Mouse (Mus musculus) hindbrain, embryonic 10.5 days (tissue): ENCODE data around the gene Ier5l. TPM values are rescaled to one million over a fixed set of nuclear protein-coding genes. Genes with fewer than 3 reads are reported as not detected.
A peak's percentile ranks its signal among the peaks of the same experiment; 100 is the strongest.

Source experiments
- DNase-seq: peaks from one replicate; pipeline ENCODE4 v3.0.0-alpha.2; 2017; ENCODE audit warnings: low spot score
- H3K27ac ChIP-seq: fragments of 300-500 bp; sonication (generic); 2 replicates; pipeline ENCODE4 v1.5.1; 2016; ENCODE audit warnings: mild to moderate bottlenecking, moderate library complexity
- H3K27me3 ChIP-seq: fragments of 300-500 bp; sonication (generic); 2 replicates; pipeline ENCODE4 v1.6.1; 2016; ENCODE audit warnings: mild to moderate bottlenecking; ENCODE audit not compliant: poor library complexity, insufficient read depth, severe bottlenecking
- H3K36me3 ChIP-seq: fragments of 300-500 bp; sonication (generic); 2 replicates; pipeline ENCODE4 v1.6.1; 2016; ENCODE audit warnings: mild to moderate bottlenecking, moderate library complexity
- H3K4me1 ChIP-seq: fragments of 300-500 bp; sonication (generic); replicated peaks from 2 replicates; pipeline ENCODE4 v1.6.1; 2016; ENCODE audit warnings: mild to moderate bottlenecking
- H3K4me3 ChIP-seq: fragments of 300-500 bp; sonication (generic); 2 replicates; pipeline ENCODE4 v1.5.1; 2016; ENCODE audit warnings: mild to moderate bottlenecking, moderate library complexity
- H3K9me3 ChIP-seq: fragments of 300-500 bp; sonication (generic); 2 replicates; pipeline ENCODE4 v1.6.1; 2016; ENCODE audit warnings: mild to moderate bottlenecking, moderate library complexity
- WGBS: fragments of 180-500 bp; shearing (Covaris S2); methylation state at CpG from one replicate; pipeline ENCODE4 v1.1.7; 2016; 5-methylcytosine and 5-hydroxymethylcytosine counted together
- polyA plus RNA-seq: library from polyadenylated mRNA; unstranded; fragments of >200 nt; fragmentation: Nextera tagmentation; extraction: Ambion mirVana; gene quantifications from 2 replicates; pipeline ENCODE4 v1.2.1, GENCODE M21; 2016

Ier5l gene
- polyA plus RNA-seq, 1 experiment from 2014 or later, result 3.1 TPM

DNA sequence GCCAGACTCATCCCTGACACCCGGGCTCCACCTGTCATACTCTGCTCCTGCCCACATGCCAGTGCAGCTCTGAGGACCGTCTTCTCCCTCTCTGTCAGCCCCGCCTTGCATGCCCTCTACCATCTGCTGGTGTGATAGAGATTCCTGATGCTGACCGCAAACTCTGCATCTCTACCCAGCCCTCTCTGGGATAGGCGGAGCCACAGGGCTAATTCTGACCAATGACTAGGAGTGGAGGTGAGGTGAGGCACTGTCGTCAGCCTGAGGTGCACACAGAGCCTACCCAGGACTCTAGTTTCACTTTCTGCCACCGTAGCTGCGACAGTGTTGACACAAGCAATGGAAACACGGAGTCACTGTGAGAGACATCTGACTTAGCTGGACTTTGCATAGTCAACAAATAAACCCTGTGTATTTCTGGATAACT, 10.1 kb downstream of the Ier5l start:
- 4% methylated on average over 9 of the region's 9 CpGs for WGBS
- peaks cover 5% of the 10 kb centered on the region for H3K36me3 ChIP-seq
- H3K27ac ChIP-seq, result peak overlapping the region; percentile 81
- peak overlapping the region; percentile 39 for H3K4me3 ChIP-seq
- H3K27me3 ChIP-seq, result peaks cover 14% of the 10 kb centered on the region
- H3K9me3 ChIP-seq, result no peaks in the 10 kb centered on the region
- peaks cover 38% of the 10 kb centered on the region for H3K4me1 ChIP-seq
- DNase-seq, result peak; percentile 59

DNA sequence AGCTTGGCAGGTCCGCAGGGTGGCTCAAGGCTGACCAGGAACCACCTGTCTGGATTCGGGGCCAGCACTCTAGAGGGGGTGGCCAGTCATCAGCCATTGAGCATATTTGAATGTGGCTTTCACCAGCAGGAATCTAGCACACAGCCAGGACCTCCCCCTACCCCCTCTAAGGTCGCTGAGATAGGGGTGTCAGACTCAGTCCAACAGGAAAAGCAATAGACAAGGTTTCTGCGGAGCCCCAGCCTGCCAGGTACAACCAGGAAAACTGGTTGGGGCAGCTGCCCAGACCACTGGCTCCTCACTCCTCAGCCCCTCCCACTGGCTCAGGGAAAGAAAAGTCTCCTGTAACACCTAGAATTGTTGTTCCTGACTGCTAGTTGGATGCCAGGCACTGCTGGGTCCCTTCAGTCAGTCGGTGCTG, 10.7 kb downstream of the Ier5l start:
- 29% methylated on average over 5 of the region's 5 CpGs for WGBS
- peak overlapping the region; percentile 39 for H3K4me3 ChIP-seq
- H3K36me3 ChIP-seq, result peaks cover 8% of the 10 kb centered on the region
- peaks cover 8% of the 10 kb centered on the region; the same call in 1 of the 2 replicates for H3K27me3 ChIP-seq
- peaks cover 33% of the 10 kb centered on the region for H3K4me1 ChIP-seq
- no peaks in the 10 kb centered on the region for H3K9me3 ChIP-seq
- peak overlapping the region; percentile 81 for H3K27ac ChIP-seq
- no peak for DNase-seq

DNA sequence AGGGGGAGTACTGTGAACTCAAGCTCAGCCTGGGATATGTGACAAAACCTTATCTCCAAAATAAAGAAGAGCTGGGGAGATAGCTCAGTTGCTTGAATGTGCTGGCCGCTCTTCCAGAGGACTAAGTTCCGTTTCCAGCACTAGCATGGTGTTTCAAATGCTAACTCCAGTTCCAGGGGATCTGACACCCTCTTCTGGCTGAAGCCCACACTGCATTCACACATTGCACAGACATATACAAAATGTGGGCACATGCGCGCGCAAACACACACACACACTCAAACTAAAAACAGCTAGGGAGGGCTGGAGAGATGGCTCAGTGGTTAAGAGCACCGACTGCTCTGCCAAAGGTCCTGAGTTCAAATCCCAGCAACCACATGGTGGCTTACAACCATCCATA, 14.8 kb downstream of the Ier5l start:
- H3K27ac ChIP-seq, result no peak overlapping the region
- WGBS, result 91% methylated on average over 6 of the region's 6 CpGs
- no peaks in the 10 kb centered on the region for H3K27me3 ChIP-seq
- H3K36me3 ChIP-seq, result peaks cover 12% of the 10 kb centered on the region
- H3K4me3 ChIP-seq, result no peak overlapping the region
- H3K4me1 ChIP-seq, result peaks cover 30% of the 10 kb centered on the region
- no peaks in the 10 kb centered on the region for H3K9me3 ChIP-seq
- DNase-seq, result no peak

DNA sequence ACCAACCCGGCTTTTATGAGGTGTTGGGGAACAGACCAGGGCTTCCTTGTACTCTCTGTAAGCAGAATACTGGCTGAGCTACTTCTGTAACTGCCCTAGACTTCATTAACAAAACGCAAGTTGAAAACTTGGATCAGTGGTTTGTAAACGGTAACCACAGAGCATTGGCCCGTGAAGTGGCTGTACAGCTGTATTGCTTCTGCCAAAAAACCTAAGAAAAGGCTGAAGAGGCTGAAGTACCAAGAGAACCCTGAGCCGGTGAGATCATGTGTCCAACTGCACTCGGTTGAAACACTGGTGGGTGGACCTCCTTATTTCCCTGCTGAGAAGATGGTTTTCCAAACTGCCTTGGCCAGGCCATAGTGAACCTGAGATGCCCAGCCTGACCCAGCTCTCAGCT, 15.7 kb downstream of the Ier5l start:
- 86% methylated on average over 6 of the region's 6 CpGs for WGBS
- no peak overlapping the region for H3K4me3 ChIP-seq
- H3K27me3 ChIP-seq, result no peaks in the 10 kb centered on the region
- peaks cover 13% of the 10 kb centered on the region for H3K36me3 ChIP-seq
- DNase-seq, result no peak
- H3K27ac ChIP-seq, result no peak overlapping the region
- H3K4me1 ChIP-seq, result peaks cover 24% of the 10 kb centered on the region
- H3K9me3 ChIP-seq, result no peaks in the 10 kb centered on the region

DNA sequence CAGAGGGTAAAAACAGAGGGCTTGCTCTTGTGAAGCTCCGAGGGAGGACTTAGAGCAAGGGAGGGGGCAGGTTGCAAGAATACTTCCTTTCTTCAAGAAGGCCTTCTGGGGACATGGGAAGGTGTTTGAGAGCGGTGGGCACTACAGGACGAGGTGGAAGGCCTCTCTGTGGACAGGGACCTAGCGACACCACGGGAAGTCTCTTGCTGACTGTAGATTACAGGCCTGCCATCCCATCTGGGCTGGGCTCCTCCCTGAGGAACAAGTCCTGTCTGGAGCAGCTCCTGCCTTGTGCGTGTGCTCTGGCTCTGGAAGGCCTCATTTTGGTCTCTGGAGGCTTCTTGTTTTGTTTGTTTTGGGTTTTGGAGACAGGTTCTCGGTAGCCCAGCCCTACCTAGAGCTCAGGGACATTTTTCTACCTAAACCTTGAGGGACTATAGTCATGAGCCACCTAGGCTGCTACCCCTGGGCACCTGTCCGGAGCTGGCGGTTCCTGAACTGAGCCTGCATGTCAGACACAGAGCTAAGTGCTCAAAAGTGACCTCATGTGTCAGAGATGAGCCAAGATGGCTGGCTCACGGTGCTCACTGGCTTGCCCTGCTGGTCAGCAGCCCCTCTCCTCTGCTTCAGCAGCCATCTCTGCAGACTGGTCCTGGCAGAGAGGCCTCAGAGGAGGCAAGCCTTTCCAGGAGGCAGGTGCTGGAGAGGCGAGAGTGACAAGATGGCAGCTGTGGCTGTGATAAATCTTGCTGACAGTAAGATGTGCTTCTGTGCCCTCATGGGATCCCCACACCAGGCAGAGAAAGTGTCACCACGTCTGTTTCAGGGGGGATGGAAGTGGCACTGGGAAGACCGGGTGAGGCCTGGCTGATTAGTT, 17.7 kb downstream of the Ier5l start:
- H3K27me3 ChIP-seq, result no peaks in the 10 kb centered on the region
- H3K4me1 ChIP-seq, result peaks cover 27% of the 10 kb centered on the region
- no peak for DNase-seq
- H3K36me3 ChIP-seq, result peaks cover 21% of the 10 kb centered on the region
- WGBS, result 77% methylated on average over 13 of the region's 13 CpGs
- H3K27ac ChIP-seq, result peak overlapping the region; percentile 31
- H3K9me3 ChIP-seq, result no peaks in the 10 kb centered on the region
- no peak overlapping the region for H3K4me3 ChIP-seq

DNA sequence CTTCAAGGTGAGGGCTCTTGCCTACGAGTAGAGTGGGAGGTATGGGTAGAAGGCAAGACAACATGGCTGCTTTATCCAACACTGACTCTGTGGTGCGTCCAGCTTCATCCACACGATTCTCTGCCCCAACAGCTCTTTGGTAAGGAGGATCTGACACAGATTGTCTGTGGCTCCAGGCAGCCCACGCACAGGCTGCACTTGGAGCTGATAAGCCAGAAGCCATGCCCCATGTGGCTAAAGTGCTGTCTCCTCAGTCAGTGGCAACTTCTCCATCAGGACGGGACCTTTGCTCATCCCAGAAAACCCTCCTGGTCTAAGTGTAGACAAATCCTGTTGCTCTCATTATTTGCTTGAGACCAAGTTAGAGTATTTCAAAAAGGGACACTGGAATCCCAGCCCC, 19.4 kb downstream of the Ier5l start:
- no peak for DNase-seq
- Histone ChIP-seq H3K27me3 (no peaks in the 10 kb centered on the region), H3K4me3 (no peak overlapping the region), H3K27ac (peak overlapping the region; percentile 37; the same call in 1 of the 2 replicates), H3K4me1 (peaks cover 27% of the 10 kb centered on the region), H3K9me3 (peaks cover 9% of the 10 kb centered on the region; the same call in 1 of the 2 replicates), H3K36me3 (peaks cover 33% of the 10 kb centered on the region)
- 83% methylated on average over 5 of the region's 5 CpGs for WGBS

DNA sequence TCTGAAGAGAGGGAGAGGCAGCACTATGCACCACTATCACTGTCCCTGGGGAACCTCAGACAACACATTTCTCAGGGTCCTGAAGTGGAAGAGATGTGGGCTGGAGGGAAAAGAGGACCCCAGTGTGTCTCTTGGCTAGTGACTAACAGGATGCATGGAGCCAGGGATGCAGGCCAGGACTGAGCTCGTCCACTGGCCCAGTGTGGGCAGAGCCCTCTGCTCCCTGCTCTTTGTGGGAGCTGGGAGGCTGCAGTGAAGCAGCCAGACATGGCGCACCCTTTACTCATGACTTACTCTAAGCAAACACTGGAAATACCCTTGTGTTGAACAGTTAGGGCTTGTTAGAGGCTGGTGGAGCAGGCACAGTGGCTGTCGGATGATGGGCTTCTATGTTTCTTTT, 20.4 kb downstream of the Ier5l start:
- peaks cover 27% of the 10 kb centered on the region for H3K4me1 ChIP-seq
- no peak for DNase-seq
- H3K4me3 ChIP-seq, result no peak overlapping the region
- WGBS, result 84% methylated on average over 3 of the region's 3 CpGs
- peaks cover 12% of the 10 kb centered on the region for H3K9me3 ChIP-seq
- H3K27ac ChIP-seq, result peak overlapping the region; percentile 64
- H3K27me3 ChIP-seq, result no peaks in the 10 kb centered on the region
- peaks cover 35% of the 10 kb centered on the region for H3K36me3 ChIP-seq

DNA sequence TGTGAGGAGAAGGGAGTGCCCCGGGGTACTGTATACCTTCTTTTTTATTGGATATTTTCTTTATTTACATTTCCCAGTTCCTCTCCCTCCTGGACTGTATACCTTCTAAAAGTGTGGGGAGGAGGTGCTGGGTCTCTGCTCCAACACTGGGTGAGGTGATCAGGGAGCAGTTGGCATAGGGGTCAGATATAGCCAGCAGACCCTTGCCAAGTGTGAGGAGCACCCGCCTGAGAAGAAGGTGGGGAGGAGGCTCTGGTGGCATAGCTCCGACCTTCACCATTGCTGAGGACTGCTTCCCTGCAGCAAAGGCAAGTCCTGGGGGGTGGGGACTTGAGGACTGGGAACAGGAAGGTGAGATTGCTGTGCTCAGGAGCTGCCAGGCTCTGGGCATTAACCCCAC, 22.5 kb downstream of the Ier5l start:
- Histone ChIP-seq H3K4me3 (no peak overlapping the region), H3K4me1 (peaks cover 42% of the 10 kb centered on the region), H3K27ac (no peak overlapping the region; the same call in 1 of the 2 replicates), H3K9me3 (peaks cover 12% of the 10 kb centered on the region), H3K36me3 (peaks cover 56% of the 10 kb centered on the region), H3K27me3 (no peaks in the 10 kb centered on the region)
- WGBS, result 88% methylated on average over 3 of the region's 3 CpGs
- no peak for DNase-seq

DNA sequence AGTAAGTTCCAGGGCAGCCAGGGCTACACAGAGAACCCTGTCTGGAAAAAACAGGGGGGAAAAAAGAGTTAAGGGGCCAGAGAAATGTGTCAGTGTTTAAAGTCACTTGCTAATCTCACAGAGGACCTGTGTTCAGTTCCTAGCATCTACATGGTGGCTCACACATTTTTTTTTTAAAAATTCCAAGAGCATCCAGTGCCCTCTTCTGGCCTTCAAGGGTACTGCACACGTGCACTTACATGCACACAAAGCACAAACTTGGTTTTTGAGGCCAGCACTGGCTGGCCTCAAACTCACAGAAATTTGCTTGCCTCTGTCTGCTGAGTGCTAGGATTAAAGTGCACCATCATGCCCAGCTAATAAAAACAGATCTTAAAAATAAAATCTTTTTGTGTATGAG, 23.5 kb downstream of the Ier5l start:
- peaks cover 66% of the 10 kb centered on the region for H3K36me3 ChIP-seq
- 59% methylated on average over 1 of the region's 1 CpGs for WGBS
- H3K27ac ChIP-seq, result no peak overlapping the region
- no peak for DNase-seq
- H3K9me3 ChIP-seq, result peaks cover 12% of the 10 kb centered on the region
- H3K4me1 ChIP-seq, result peaks cover 44% of the 10 kb centered on the region
- no peak overlapping the region for H3K4me3 ChIP-seq
- H3K27me3 ChIP-seq, result no peaks in the 10 kb centered on the region

DNA sequence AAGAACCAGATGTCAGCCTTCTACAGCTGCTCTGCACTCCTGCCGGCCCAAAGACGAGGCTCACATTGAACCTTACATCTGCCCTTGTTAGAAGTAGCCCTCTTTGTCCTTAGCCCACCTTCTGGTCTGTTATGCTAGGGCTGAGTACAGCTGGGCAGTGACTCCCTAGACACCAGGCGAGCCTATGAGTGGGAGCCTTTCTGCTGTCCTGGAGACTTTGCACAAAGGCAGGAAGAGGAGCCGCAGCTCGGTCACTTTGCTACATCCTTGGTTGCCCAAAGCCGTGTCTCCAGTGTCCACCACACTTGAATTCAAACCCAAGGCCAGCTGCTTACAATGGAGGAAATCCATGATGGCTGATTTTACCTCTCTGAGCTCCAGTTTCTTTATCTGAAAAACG, 25.6 kb downstream of the Ier5l start:
- H3K4me3 ChIP-seq, result no peak overlapping the region
- peaks cover 82% of the 10 kb centered on the region for H3K36me3 ChIP-seq
- no peak for DNase-seq
- peaks cover 12% of the 10 kb centered on the region for H3K9me3 ChIP-seq
- no peaks in the 10 kb centered on the region for H3K27me3 ChIP-seq
- H3K27ac ChIP-seq, result peak overlapping the region; percentile 98; the same call in 1 of the 2 replicates
- WGBS, result 87% methylated on average over 7 of the region's 7 CpGs
- H3K4me1 ChIP-seq, result peaks cover 60% of the 10 kb centered on the region

DNA sequence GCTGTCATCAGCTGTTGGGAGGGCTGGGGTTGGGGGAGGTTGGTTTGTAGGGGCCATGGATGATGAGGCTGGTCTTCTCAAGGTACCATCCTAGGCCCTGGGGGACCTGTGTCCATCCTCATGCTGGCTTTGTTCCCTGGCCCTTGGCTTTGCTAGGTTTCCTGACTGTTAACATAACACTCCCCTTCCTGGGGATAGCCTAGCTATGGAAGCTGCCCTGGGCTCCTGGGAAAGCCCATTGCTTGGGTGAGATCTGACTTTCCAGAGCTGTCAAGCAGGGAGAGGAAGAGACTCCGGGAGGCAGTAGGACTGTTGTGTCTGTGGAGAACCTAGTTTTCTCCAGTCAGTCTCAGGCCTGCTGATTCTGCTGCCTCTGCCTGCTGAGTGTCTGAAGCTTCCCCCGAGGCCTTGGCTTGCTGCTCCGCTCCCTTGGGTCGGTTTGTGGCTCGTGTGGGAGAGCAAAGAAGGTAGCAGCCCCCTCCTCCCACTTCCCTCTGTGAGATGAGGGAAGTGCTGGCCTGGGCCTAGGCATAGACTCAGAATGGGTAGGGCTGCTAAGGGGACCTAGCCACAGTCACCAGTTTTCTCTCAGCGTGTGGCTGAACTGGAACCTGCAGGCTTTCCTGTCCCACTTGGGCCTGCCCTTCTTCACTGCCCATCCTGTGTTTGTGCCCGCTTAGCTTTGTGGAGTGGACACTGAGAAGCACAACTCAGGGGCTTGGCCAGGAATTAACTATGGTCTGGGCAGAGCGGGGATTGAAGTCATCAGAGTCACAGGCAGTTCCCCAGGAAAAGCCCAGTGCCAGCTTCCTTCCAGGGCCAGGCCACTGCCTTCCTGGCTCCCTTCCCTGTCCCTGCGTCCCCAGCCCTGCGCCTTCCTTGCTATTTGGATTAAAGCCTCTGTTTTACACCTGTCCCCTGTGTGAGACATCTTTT, 26.9 kb downstream of the Ier5l start:
- peaks cover 64% of the 10 kb centered on the region for H3K4me1 ChIP-seq
- no peak overlapping the region for H3K4me3 ChIP-seq
- peaks cover 12% of the 10 kb centered on the region for H3K9me3 ChIP-seq
- H3K27me3 ChIP-seq, result no peaks in the 10 kb centered on the region
- 82% methylated on average over 10 of the region's 10 CpGs for WGBS
- H3K27ac ChIP-seq, result peak overlapping the region; percentile 98
- DNase-seq, result no peak
- peaks cover 85% of the 10 kb centered on the region for H3K36me3 ChIP-seq

DNA sequence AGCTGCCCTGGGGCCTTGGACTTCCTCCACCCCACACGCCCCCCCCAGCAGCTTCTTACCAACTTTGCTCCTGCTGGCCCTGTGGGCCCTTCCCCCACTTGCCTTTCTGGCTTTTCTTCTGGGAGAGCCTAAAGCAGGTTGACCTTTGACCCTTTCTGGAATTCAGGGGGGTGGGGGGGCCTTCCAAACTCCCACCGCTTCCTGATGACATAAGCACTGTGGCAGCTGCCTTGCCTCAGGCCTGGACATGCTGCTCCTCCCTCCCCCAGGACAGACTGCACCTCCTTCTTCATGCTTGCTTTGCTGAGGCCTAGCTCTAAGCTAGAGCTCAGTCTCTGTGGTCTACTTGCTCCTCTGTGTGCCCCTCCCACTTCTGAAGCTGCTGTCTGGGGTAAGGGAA, 28.7 kb downstream of the Ier5l start:
- Histone ChIP-seq H3K9me3 (peaks cover 9% of the 10 kb centered on the region), H3K36me3 (peaks cover 79% of the 10 kb centered on the region), H3K27ac (peak overlapping the region; percentile 98), H3K4me3 (peak overlapping the region; percentile 28), H3K4me1 (peaks cover 82% of the 10 kb centered on the region), H3K27me3 (no peaks in the 10 kb centered on the region)
- DNase-seq, result peak; percentile 85
- 15% methylated on average over 2 of the region's 2 CpGs for WGBS
